Mouse (Mus musculus) liver, embryonic 12.5 days (tissue): ENCODE measurements around the gene Olfr49. TPM values are rescaled to one million over a fixed set of nuclear protein-coding genes. Genes with fewer than 3 reads are reported as not detected.
"Not testable (repeated sequence)": the region's sequence is repeated elsewhere in the genome, so short reads cannot be mapped to it uniquely, and the experiment has no call there.

Experiments used
- ATAC-seq: fragments of 200-750 bp; cut with Nextera tagmentation; 2 replicates; pipeline ENCODE4 v1.8.0; 2017; ENCODE audit warnings: moderate number of reproducible peaks, mild to moderate bottlenecking, moderate library complexity
- H3K27ac ChIP-seq: fragments of 300-500 bp; sonication (generic); 2 replicates; pipeline ENCODE4 v1.5.1; 2016; ENCODE audit warnings: mild to moderate bottlenecking
- H3K27me3 ChIP-seq: fragments of 300-500 bp; sonication (generic); replicated peaks from 2 replicates; pipeline ENCODE4 v1.6.1; 2016; ENCODE audit warnings: mild to moderate bottlenecking, moderate library complexity
- H3K36me3 ChIP-seq: fragments of 300-500 bp; sonication (generic); 2 replicates; pipeline ENCODE4 v1.6.1; 2016; ENCODE audit warnings: mild to moderate bottlenecking, moderate library complexity
- H3K4me1 ChIP-seq: fragments of 300-500 bp; sonication (generic); 2 replicates; pipeline ENCODE4 v1.6.1; 2016
- H3K4me2 ChIP-seq: fragments of 300-500 bp; sonication (generic); 2 replicates; pipeline ENCODE4 v1.6.1; 2016; ENCODE audit warnings: mild to moderate bottlenecking, moderate library complexity
- H3K4me3 ChIP-seq: fragments of 300-500 bp; sonication (generic); 2 replicates; pipeline ENCODE4 v1.5.1; 2016; ENCODE audit warnings: mild to moderate bottlenecking, moderate library complexity
- H3K9ac ChIP-seq: fragments of 300-500 bp; sonication (generic); 2 replicates; pipeline ENCODE4 v1.6.1; 2016; ENCODE audit warnings: mild to moderate bottlenecking, moderate library complexity
- H3K9me3 ChIP-seq: fragments of 300-500 bp; sonication (generic); replicated peaks from 2 replicates; pipeline ENCODE4 v1.6.1; 2016; ENCODE audit warnings: mild to moderate bottlenecking, moderate library complexity
- WGBS: fragments of 180-500 bp; shearing (Covaris S2); methylation state at CpG from one replicate; pipeline ENCODE4 v1.1.7; 2016; ENCODE audit not compliant: insufficient replicate concordance; 5-methylcytosine and 5-hydroxymethylcytosine counted together
- polyA plus RNA-seq: library from polyadenylated mRNA; unstranded; fragments of >200 nt; fragmentation: Nextera tagmentation; extraction: Ambion mirVana; gene quantifications from 2 replicates; pipeline ENCODE4 v1.2.1, GENCODE M21; 2016

The Olfr49 gene
- polyA plus RNA-seq, 1 experiment from 2014 or later, result not detected

- Histone ChIP-seq H3K4me3 (no peak overlapping the region), H3K4me2 (no peak overlapping the region), H3K9ac (no peak overlapping the region), H3K36me3 (peaks cover 94% of the 10 kb centered on the region), H3K27ac (no peak overlapping the region), H3K9me3 (no peaks in the 10 kb centered on the region), H3K4me1 (peaks cover 4% of the 10 kb centered on the region; the same call in 1 of the 2 replicates), H3K27me3 (no peaks in the 10 kb centered on the region)
- WGBS, result 31% methylated on average over 7 of the region's 7 CpGs
- ATAC-seq, result 0 out of 2 replicates have a peak, but pooled peaks have one; percentile 42
Observed at GRCm38 (mm10) chr14:54239002-54239736, 45.6 kb downstream of the Olfr49 start.

GRCm38 (mm10) chr14:54236881-54237280 lies 47.9 kb downstream of the Olfr49 start:
- Histone ChIP-seq H3K36me3 (peaks cover 74% of the 10 kb centered on the region), H3K9ac (no peak overlapping the region), H3K4me2 (no peak overlapping the region), H3K9me3 (no peaks in the 10 kb centered on the region), H3K4me1 (peaks cover 26% of the 10 kb centered on the region), H3K4me3 (no peak overlapping the region), H3K27me3 (no peaks in the 10 kb centered on the region), H3K27ac (no peak overlapping the region)
- no peak for ATAC-seq
- 80% methylated on average over 5 of the region's 5 CpGs for WGBS

- H3K27ac ChIP-seq, result no peak overlapping the region
- ATAC-seq, result no peak
- H3K4me2 ChIP-seq, result no peak overlapping the region
- H3K9me3 ChIP-seq, result no peaks in the 10 kb centered on the region
- peaks cover 65% of the 10 kb centered on the region for H3K36me3 ChIP-seq
- H3K27me3 ChIP-seq, result peaks cover 5% of the 10 kb centered on the region
- H3K9ac ChIP-seq, result no peak overlapping the region
- H3K4me1 ChIP-seq, result peaks cover 31% of the 10 kb centered on the region
- WGBS, result 83% methylated on average over 5 of the region's 5 CpGs
- no peak overlapping the region for H3K4me3 ChIP-seq
Observed at GRCm38 (mm10) chr14:54235825-54236540, 48.8 kb downstream of the Olfr49 start.

- no peak for ATAC-seq
- Histone ChIP-seq H3K27ac (no peak overlapping the region), H3K9ac (no peak overlapping the region), H3K4me3 (no peak overlapping the region), H3K4me1 (peaks cover 31% of the 10 kb centered on the region), H3K27me3 (peaks cover 14% of the 10 kb centered on the region), H3K36me3 (peaks cover 52% of the 10 kb centered on the region), H3K9me3 (no peaks in the 10 kb centered on the region), H3K4me2 (no peak overlapping the region)
- 80% methylated on average over 20 of the region's 20 CpGs for WGBS
Observed at GRCm38 (mm10) chr14:54234231-54235040, 50.3 kb downstream of the Olfr49 start.

GRCm38 (mm10) chr14:54233559-54234143 lies 51.1 kb downstream of the Olfr49 start:
- peaks cover 22% of the 10 kb centered on the region for H3K27me3 ChIP-seq
- no peaks in the 10 kb centered on the region for H3K9me3 ChIP-seq
- H3K4me3 ChIP-seq, result no peak overlapping the region
- ATAC-seq, result no peak
- 65% methylated on average over 16 of the region's 16 CpGs for WGBS
- H3K9ac ChIP-seq, result no peak overlapping the region
- H3K4me2 ChIP-seq, result peak overlapping the region; percentile 31
- H3K36me3 ChIP-seq, result peaks cover 45% of the 10 kb centered on the region
- peak overlapping the region; percentile 64 for H3K27ac ChIP-seq
- peaks cover 39% of the 10 kb centered on the region for H3K4me1 ChIP-seq

- Histone ChIP-seq H3K4me3 (no peak overlapping the region), H3K9ac (no peak overlapping the region), H3K36me3 (peaks cover 39% of the 10 kb centered on the region), H3K9me3 (no peaks in the 10 kb centered on the region), H3K4me1 (peaks cover 46% of the 10 kb centered on the region), H3K4me2 (peak overlapping the region; percentile 31), H3K27ac (peak overlapping the region; percentile 64), H3K27me3 (peaks cover 24% of the 10 kb centered on the region)
- 12% methylated on average over 9 of the region's 9 CpGs for WGBS
- no peak for ATAC-seq
Observed at GRCm38 (mm10) chr14:54232811-54233558, 51.8 kb downstream of the Olfr49 start.

GRCm38 (mm10) chr14:54232143-54232542 lies 52.6 kb downstream of the Olfr49 start:
- WGBS, result 46% methylated on average over 9 of the region's 9 CpGs
- Histone ChIP-seq H3K27me3 (peaks cover 24% of the 10 kb centered on the region), H3K4me3 (no peak overlapping the region), H3K9me3 (no peaks in the 10 kb centered on the region), H3K9ac (no peak overlapping the region), H3K4me1 (peaks cover 53% of the 10 kb centered on the region), H3K27ac (no peak overlapping the region), H3K36me3 (peaks cover 33% of the 10 kb centered on the region), H3K4me2 (no peak overlapping the region)
- no peak for ATAC-seq

- H3K4me1 ChIP-seq, result peaks cover 61% of the 10 kb centered on the region
- no peak overlapping the region for H3K27ac ChIP-seq
- no peaks in the 10 kb centered on the region for H3K9me3 ChIP-seq
- H3K4me2 ChIP-seq, result no peak overlapping the region
- peaks cover 25% of the 10 kb centered on the region for H3K36me3 ChIP-seq
- no peak overlapping the region for H3K4me3 ChIP-seq
- peaks cover 24% of the 10 kb centered on the region for H3K27me3 ChIP-seq
- no peak for ATAC-seq
- no peak overlapping the region for H3K9ac ChIP-seq
- WGBS, result 65% methylated on average over 21 of the region's 21 CpGs
Observed at GRCm38 (mm10) chr14:54231176-54231956, 53.4 kb downstream of the Olfr49 start.

GRCm38 (mm10) chr14:54230638-54231150 lies 54.0 kb downstream of the Olfr49 start:
- no peak overlapping the region for H3K9ac ChIP-seq
- no peak overlapping the region for H3K4me2 ChIP-seq
- no peak overlapping the region for H3K4me3 ChIP-seq
- H3K36me3 ChIP-seq, result peaks cover 18% of the 10 kb centered on the region
- no peaks in the 10 kb centered on the region for H3K9me3 ChIP-seq
- peaks cover 24% of the 10 kb centered on the region for H3K27me3 ChIP-seq
- H3K27ac ChIP-seq, result no peak overlapping the region
- WGBS, result 67% methylated on average over 14 of the region's 14 CpGs
- no peak for ATAC-seq
- peaks cover 64% of the 10 kb centered on the region for H3K4me1 ChIP-seq

GRCm38 (mm10) chr14:54229849-54230248 lies 54.9 kb downstream of the Olfr49 start:
- not testable (repeated sequence) for H3K9ac ChIP-seq, H3K36me3 ChIP-seq, H3K4me2 ChIP-seq, H3K9me3 ChIP-seq, H3K27ac ChIP-seq, ATAC-seq, H3K4me3 ChIP-seq
- H3K4me1 ChIP-seq, result peaks cover 67% of the 10 kb centered on the region
- peaks cover 24% of the 10 kb centered on the region for H3K27me3 ChIP-seq
- WGBS, result 60% methylated on average over 4 of the region's 4 CpGs
